Mouse (Mus musculus) kidney, embryonic 14.5 days (tissue): ENCODE measurements around the gene Notum. TPM values are rescaled to one million over a fixed set of nuclear protein-coding genes. Genes with fewer than 3 reads are reported as not detected.

Experiments
- ATAC-seq: fragments of 200-750 bp; cut with Nextera tagmentation; 2 replicates; pipeline ENCODE4 v1.8.0; 2017; ENCODE audit warnings: moderate number of reproducible peaks, mild to moderate bottlenecking, moderate TSS enrichment, moderate library complexity; ENCODE audit not compliant: low FRiP score, low TSS enrichment
- H3K27ac ChIP-seq: fragments of 300-500 bp; sonication (generic); 2 replicates; pipeline ENCODE4 v1.5.1; 2014; ENCODE audit warnings: low read depth, mild to moderate bottlenecking, low read length, moderate library complexity, mixed read lengths
- H3K27me3 ChIP-seq: fragments of 300-500 bp; sonication (generic); 2 replicates; pipeline ENCODE4 v1.6.1; 2014; ENCODE audit warnings: mild to moderate bottlenecking, low read length; ENCODE audit not compliant: control insufficient read depth, insufficient read depth
- H3K36me3 ChIP-seq: fragments of 300-500 bp; sonication (generic); 2 replicates; pipeline ENCODE4 v1.6.1; 2014; ENCODE audit warnings: low read length, mixed read lengths; ENCODE audit not compliant: control insufficient read depth, insufficient read depth
- H3K4me1 ChIP-seq: fragments of 300-500 bp; sonication (generic); 2 replicates; pipeline ENCODE4 v1.6.1; 2014; ENCODE audit warnings: low read length, mixed read lengths; ENCODE audit not compliant: control insufficient read depth, insufficient read depth
- H3K4me2 ChIP-seq: fragments of 300-500 bp; sonication (generic); replicated peaks from 2 replicates; pipeline ENCODE4 v1.6.1; 2014; ENCODE audit warnings: low read depth, mild to moderate bottlenecking, low read length
- H3K4me3 ChIP-seq: fragments of 300-500 bp; sonication (generic); 2 replicates; pipeline ENCODE4 v1.5.1; 2014; ENCODE audit warnings: mild to moderate bottlenecking, low read length
- H3K9ac ChIP-seq: fragments of 300-500 bp; sonication (generic); 2 replicates; pipeline ENCODE4 v1.6.1; 2014; ENCODE audit warnings: low read depth, mild to moderate bottlenecking, low read length, moderate library complexity
- H3K9me3 ChIP-seq: fragments of 300-500 bp; sonication (generic); 2 replicates; pipeline ENCODE4 v1.6.1; 2016; ENCODE audit warnings: low read length; ENCODE audit not compliant: control insufficient read depth
- WGBS: fragments of 180-500 bp; shearing (Covaris S2); extraction: QIAGEN DNeasy Blood & Tissue Kit; methylation state at CpG from one replicate; pipeline ENCODE4 v1.1.7; 2014; 5-methylcytosine and 5-hydroxymethylcytosine counted together
- polyA plus RNA-seq: library from polyadenylated mRNA; unstranded; fragments of >200 nt; fragmentation: Nextera tagmentation; extraction: Ambion mirVana; gene quantifications from 2 replicates; pipeline ENCODE4 v1.2.1, GENCODE M21; 2014

The Notum gene
- polyA plus RNA-seq, 1 experiment from 2014 or later, result 9.9 TPM

GRCm38 (mm10) chr11:120697741-120698140, 36.8 kb upstream of the Notum start:
- ATAC-seq, result peak; percentile 18; the same call in 1 of the 2 replicates
- Histone ChIP-seq H3K27me3 (no peaks in the 10 kb centered on the region), H3K4me1 (peaks cover 40% of the 10 kb centered on the region), H3K9me3 (no peaks in the 10 kb centered on the region), H3K4me2 (no peak overlapping the region), H3K36me3 (peaks cover 24% of the 10 kb centered on the region), H3K9ac (0 out of 2 replicates have a peak overlapping the region, but pooled peaks have one; percentile 25), H3K4me3 (no peak overlapping the region), H3K27ac (peak overlapping the region; percentile 62)
- WGBS, result 28% methylated on average over 10 of the region's 10 CpGs

- Histone ChIP-seq H3K4me2 (no peak overlapping the region), H3K27me3 (no peaks in the 10 kb centered on the region), H3K27ac (peak overlapping the region; percentile 33; the same call in 1 of the 2 replicates), H3K4me1 (peaks cover 40% of the 10 kb centered on the region), H3K36me3 (peaks cover 17% of the 10 kb centered on the region), H3K9ac (no peak overlapping the region), H3K4me3 (no peak overlapping the region), H3K9me3 (no peaks in the 10 kb centered on the region)
- no peak for ATAC-seq
- WGBS, result 88% methylated on average over 6 of the region's 6 CpGs
These were observed 35.6 kb upstream of the Notum start for GRCm38 (mm10) chr11:120696568-120696967.

- 13% methylated on average over 12 of the region's 12 CpGs for WGBS
- H3K9ac ChIP-seq, result no peak overlapping the region
- no peaks in the 10 kb centered on the region for H3K27me3 ChIP-seq
- H3K36me3 ChIP-seq, result peaks cover 12% of the 10 kb centered on the region; the same call in 1 of the 2 replicates
- peak; percentile 87 for ATAC-seq
- H3K4me2 ChIP-seq, result no peak overlapping the region
- no peak overlapping the region for H3K4me3 ChIP-seq
- H3K27ac ChIP-seq, result peak overlapping the region; percentile 33; the same call in 1 of the 2 replicates
- H3K9me3 ChIP-seq, result no peaks in the 10 kb centered on the region
- H3K4me1 ChIP-seq, result peaks cover 40% of the 10 kb centered on the region
These were observed 34.7 kb upstream of the Notum start for GRCm38 (mm10) chr11:120695641-120696040.

GRCm38 (mm10) chr11:120695184-120695583, 34.2 kb upstream of the Notum start:
- Histone ChIP-seq H3K4me3 (no peak overlapping the region), H3K9me3 (no peaks in the 10 kb centered on the region), H3K4me2 (no peak overlapping the region), H3K27ac (peak overlapping the region; percentile 33; the same call in 1 of the 2 replicates), H3K36me3 (peaks cover 16% of the 10 kb centered on the region; the same call in 1 of the 2 replicates), H3K9ac (no peak overlapping the region), H3K27me3 (no peaks in the 10 kb centered on the region), H3K4me1 (peaks cover 40% of the 10 kb centered on the region)
- WGBS, result 6% methylated on average over 4 of the region's 4 CpGs
- ATAC-seq, result peak; percentile 70

- H3K4me3 ChIP-seq, result no peak overlapping the region
- no peaks in the 10 kb centered on the region for H3K27me3 ChIP-seq
- H3K9ac ChIP-seq, result no peak overlapping the region
- H3K9me3 ChIP-seq, result no peaks in the 10 kb centered on the region
- H3K4me2 ChIP-seq, result no peak overlapping the region
- H3K4me1 ChIP-seq, result peaks cover 39% of the 10 kb centered on the region
- H3K36me3 ChIP-seq, result peaks cover 24% of the 10 kb centered on the region
- no peak overlapping the region for H3K27ac ChIP-seq
- no peak for ATAC-seq
- WGBS, result 77% methylated on average over 3 of the region's 3 CpGs
These were observed 32.5 kb upstream of the Notum start for GRCm38 (mm10) chr11:120693461-120693860.

GRCm38 (mm10) chr11:120692471-120693011, 31.6 kb upstream of the Notum start:
- Histone ChIP-seq H3K4me2 (no peak overlapping the region), H3K9me3 (no peaks in the 10 kb centered on the region), H3K4me1 (peaks cover 30% of the 10 kb centered on the region), H3K4me3 (no peak overlapping the region), H3K9ac (no peak overlapping the region), H3K36me3 (peaks cover 29% of the 10 kb centered on the region), H3K27ac (no peak overlapping the region), H3K27me3 (no peaks in the 10 kb centered on the region)
- no peak for ATAC-seq
- 92% methylated on average over 4 of the region's 4 CpGs for WGBS

GRCm38 (mm10) chr11:120689365-120689764, 28.4 kb upstream of the Notum start:
- 83% methylated on average over 3 of the region's 3 CpGs for WGBS
- Histone ChIP-seq H3K4me2 (no peak overlapping the region), H3K4me3 (no peak overlapping the region), H3K36me3 (peaks cover 34% of the 10 kb centered on the region), H3K4me1 (no peaks in the 10 kb centered on the region), H3K9me3 (no peaks in the 10 kb centered on the region), H3K9ac (no peak overlapping the region), H3K27me3 (no peaks in the 10 kb centered on the region), H3K27ac (no peak overlapping the region)
- ATAC-seq, result no peak

- ATAC-seq, result no peak
- 74% methylated on average over 20 of the region's 20 CpGs for WGBS
- no peaks in the 10 kb centered on the region for H3K4me1 ChIP-seq
- no peaks in the 10 kb centered on the region for H3K27me3 ChIP-seq
- no peak overlapping the region for H3K9ac ChIP-seq
- H3K4me3 ChIP-seq, result no peak overlapping the region
- H3K27ac ChIP-seq, result peak overlapping the region; percentile 42
- H3K36me3 ChIP-seq, result peaks cover 41% of the 10 kb centered on the region
- H3K9me3 ChIP-seq, result no peaks in the 10 kb centered on the region
- H3K4me2 ChIP-seq, result no peak overlapping the region
These were observed 25.8 kb upstream of the Notum start for GRCm38 (mm10) chr11:120686650-120687272.

- WGBS, result 86% methylated on average over 2 of the region's 2 CpGs
- no peak for ATAC-seq
- Histone ChIP-seq H3K36me3 (peaks cover 54% of the 10 kb centered on the region), H3K4me1 (no peaks in the 10 kb centered on the region), H3K4me2 (no peak overlapping the region), H3K9me3 (no peaks in the 10 kb centered on the region), H3K9ac (no peak overlapping the region), H3K4me3 (no peak overlapping the region), H3K27me3 (no peaks in the 10 kb centered on the region), H3K27ac (no peak overlapping the region)
These were observed 23.7 kb upstream of the Notum start for GRCm38 (mm10) chr11:120684660-120685059.
